Mouse (Mus musculus) brown adipose tissue, adult 24 weeks (tissue): ENCODE measurements around the gene Bptf. TPM values are rescaled to one million over a fixed set of nuclear protein-coding genes. Genes with fewer than 3 reads are reported as not detected.
"Not testable (repeated sequence)": the region's sequence is repeated elsewhere in the genome, so short reads cannot be mapped to it uniquely, and the experiment has no call there.

ENCODE experiments used
- H3K27ac ChIP-seq: fragments of 200-500 bp; replicated peaks from 2 replicates; pipeline ENCODE4 v1.5.1; 2012; ENCODE audit warnings: low read depth, mild to moderate bottlenecking, low read length
- H3K4me1 ChIP-seq: fragments of 200-500 bp; 2 replicates; pipeline ENCODE4 v1.6.1; 2012; ENCODE audit warnings: low read length, mixed read lengths; ENCODE audit not compliant: control insufficient read depth, insufficient read depth, insufficient read length
- H3K4me3 ChIP-seq: fragments of 200-500 bp; 2 replicates; pipeline ENCODE4 v1.5.1; 2012; ENCODE audit warnings: low read depth, mild to moderate bottlenecking, low read length, moderate library complexity; ENCODE audit not compliant: insufficient read depth
- polyA plus RNA-seq: library from polyadenylated mRNA; stranded (reverse); fragments of >200 nt; gene quantifications from 2 replicates; pipeline ENCODE4 v1.2.4, GENCODE M21; 2012; ENCODE audit not compliant: missing spikeins, insufficient read depth, insufficient read length

Bptf gene
- polyA plus RNA-seq, 1 experiment: 11.2 TPM

DNA sequence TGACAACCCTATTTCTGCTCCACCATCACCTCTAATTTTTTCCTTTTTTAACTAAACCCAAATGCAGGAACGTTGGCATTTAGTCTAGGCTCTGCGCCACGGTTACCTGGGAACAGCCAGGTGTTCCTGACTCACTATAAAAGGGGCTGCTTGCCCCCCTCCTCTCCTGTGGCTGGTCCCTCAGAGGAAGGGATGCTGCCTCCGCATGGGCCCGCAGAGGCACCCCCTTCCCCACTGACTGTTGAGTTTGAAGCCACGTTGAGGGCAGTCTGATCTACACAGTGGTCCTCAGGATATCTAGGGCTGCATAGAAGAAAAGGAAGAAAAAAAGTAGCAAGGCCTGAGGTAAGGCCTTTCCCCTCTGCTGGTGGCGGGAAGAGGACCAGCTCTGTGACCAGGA lies 120.8 kb downstream of the Bptf start:
- Histone ChIP-seq H3K4me1 (peaks cover 6% of the 10 kb centered on the region), H3K27ac (no peak overlapping the region), H3K4me3 (no peak overlapping the region)

GRCm38 (mm10) chr11:107010447-107010846 lies 121.5 kb downstream of the Bptf start:
- H3K4me3 ChIP-seq: no peak overlapping the region
- H3K27ac ChIP-seq: no peak overlapping the region
- peaks cover 6% of the 10 kb centered on the region for H3K4me1 ChIP-seq

DNA sequence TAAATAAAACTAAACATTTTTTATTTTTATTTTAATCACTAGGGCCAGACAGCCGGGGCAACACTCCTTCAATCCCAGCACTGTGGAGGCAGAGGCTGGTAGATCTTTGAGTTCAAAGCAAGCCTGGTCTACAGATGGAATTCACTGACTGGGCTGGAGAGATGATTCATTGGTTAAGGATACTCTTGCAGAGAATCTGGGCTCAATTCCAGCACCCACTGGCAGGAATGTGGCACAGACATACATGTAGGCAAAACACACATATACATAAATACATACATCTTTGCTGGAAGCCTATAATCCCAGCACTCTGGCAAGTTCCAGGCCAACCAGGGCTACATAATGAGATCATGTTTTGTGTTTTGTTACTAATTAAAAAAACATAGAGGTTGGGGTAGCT lies 126.4 kb downstream of the Bptf start:
- Histone ChIP-seq H3K4me3 (no peak overlapping the region), H3K27ac (no peak overlapping the region), H3K4me1 (no peaks in the 10 kb centered on the region)

DNA sequence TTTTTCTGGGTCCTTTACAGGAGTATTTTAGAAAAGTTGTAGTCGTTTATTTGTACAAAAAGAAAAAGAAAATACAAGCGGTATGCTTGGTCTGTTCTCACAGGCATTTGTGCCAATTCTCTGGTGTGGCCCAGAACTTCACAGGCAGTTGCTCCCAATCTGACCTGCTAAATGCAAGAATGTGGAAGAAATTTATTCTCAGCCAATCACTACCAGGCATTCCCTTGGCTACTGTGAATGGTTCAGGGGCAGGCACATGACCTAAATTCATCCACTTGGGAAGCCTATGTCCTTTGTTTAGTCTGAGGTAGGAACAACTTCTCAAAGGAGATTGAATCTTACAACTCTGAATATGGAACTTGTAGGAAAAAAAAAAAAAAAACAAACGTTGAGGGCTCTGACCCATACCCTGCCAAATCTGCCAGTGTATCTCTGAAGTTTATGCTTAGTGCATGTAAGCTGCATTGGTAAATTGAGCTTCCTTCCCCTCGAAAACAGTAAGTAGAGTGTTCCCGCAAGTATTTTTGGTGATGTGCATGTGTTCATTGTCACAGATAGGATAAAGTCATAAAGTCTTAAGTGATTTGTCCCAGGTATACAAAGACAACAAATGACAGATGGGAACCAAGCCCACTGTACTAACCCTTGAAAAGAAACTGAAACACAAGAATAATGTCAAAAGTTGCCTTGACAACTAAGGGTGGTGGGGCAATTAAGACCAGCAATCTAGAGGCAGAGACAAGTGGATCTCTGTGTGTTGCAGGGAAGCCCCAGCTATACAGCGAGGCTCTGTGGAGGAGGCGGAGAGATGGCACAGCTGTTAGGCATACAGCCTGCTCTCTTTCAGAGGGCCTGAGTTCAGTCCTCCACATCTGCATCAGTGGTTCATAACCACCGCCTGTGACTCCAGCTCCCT lies 129.9 kb downstream of the Bptf start:
- no peak overlapping the region for H3K4me3 ChIP-seq
- H3K27ac ChIP-seq: no peak overlapping the region

GRCm38 (mm10) chr11:106999949-107000513 lies 131.9 kb downstream of the Bptf start:
- Histone ChIP-seq H3K27ac (no peak overlapping the region), H3K4me3 (peak overlapping the region; percentile 58), H3K4me1 (no peaks in the 10 kb centered on the region)

More for the DNA sequence above, 129.9 kb downstream of the Bptf start:
- H3K4me1 ChIP-seq: no peaks in the 10 kb centered on the region

- Histone ChIP-seq H3K4me1 (no peaks in the 10 kb centered on the region), H3K4me3 (peak within 1 kb of the TSS; percentile 89), H3K27ac (peak within 1 kb of the TSS; percentile 74)
Observed at GRCm38 (mm10) chr11:106999151-106999948, 132.6 kb downstream of the Bptf start, which contains the start of gene Kpna2. Gene Kpna2, minus strand, starts transcription at chr11:106999541.

GRCm38 (mm10) chr11:106998651-106999150 lies 133.2 kb downstream of the Bptf start:
- Histone ChIP-seq H3K27ac (peak overlapping the region; percentile 65), H3K4me3 (peak overlapping the region; percentile 89), H3K4me1 (no peaks in the 10 kb centered on the region)

GRCm38 (mm10) chr11:106997976-106998375 lies 134.0 kb downstream of the Bptf start:
- H3K4me3 ChIP-seq: peak overlapping the region; percentile 89; the same call in 1 of the 2 replicates
- H3K27ac ChIP-seq: no peak overlapping the region
- H3K4me1 ChIP-seq: no peaks in the 10 kb centered on the region

GRCm38 (mm10) chr11:106996492-106996891 lies 135.4 kb downstream of the Bptf start:
- H3K27ac ChIP-seq, H3K4me3 ChIP-seq, H3K4me1 ChIP-seq: not testable (repeated sequence)

GRCm38 (mm10) chr11:106994246-106995085 lies 137.5 kb downstream of the Bptf start:
- Histone ChIP-seq H3K4me3 (no peak overlapping the region), H3K27ac (no peak overlapping the region), H3K4me1 (no peaks in the 10 kb centered on the region)

DNA sequence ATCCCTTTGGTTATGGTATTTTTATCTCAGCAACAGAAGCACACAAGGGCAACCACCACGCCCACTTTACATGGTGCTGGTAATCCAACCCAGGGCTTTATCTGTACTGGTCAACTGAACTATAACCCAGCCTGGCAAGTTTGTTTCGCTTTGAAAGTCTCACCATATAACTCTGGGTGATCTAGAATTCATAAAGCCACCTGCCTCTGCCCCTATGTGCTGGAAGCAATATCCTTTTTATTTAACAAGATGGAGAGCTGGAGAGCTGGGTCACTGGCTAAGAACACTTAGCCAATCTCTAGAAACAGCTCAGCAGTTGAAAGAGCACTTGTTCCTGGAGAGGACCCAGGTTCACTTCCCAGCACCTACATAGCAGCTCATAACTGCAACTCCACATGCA lies 144.5 kb downstream of the Bptf start:
- Histone ChIP-seq H3K4me3 (no peak overlapping the region), H3K4me1 (no peaks in the 10 kb centered on the region; the same call in 1 of the 2 replicates), H3K27ac (no peak overlapping the region)

DNA sequence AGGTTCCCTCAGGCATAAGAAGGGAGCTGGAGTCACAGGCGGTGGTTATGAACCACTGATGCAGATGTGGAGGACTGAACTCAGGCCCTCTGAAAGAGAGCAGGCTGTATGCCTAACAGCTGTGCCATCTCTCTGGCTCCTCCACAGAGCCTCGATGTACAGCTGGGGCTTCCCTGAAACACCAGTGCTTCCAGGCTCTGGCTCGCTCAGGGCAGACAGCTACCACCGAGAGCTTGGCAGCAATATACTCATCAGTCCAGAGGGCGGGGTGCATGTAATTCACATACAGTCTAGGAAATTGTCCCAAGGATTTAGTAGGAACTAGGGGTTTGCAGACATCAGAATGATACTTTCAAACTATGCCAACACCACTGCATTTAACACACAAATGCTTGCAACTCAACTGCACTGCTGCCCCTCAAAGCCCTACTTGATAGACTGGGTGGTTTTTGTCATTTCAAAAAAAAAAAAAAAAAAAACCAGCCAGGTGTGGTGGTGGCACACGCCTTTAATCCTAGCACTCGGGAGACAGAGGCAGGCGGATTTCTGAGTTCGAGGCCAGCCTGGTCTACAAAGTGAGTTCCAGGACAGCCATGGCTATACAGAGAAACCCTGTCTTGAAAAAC lies 145.8 kb downstream of the Bptf start:
- not testable (repeated sequence) for H3K4me1 ChIP-seq, H3K4me3 ChIP-seq, H3K27ac ChIP-seq
